Mouse (Mus musculus): ENCODE data around the gene Scn4a. TPM values are rescaled to one million over a fixed set of nuclear protein-coding genes. Genes with fewer than 3 reads are reported as not detected.
"Not testable (repeated sequence)": the region's sequence is repeated elsewhere in the genome, so short reads cannot be mapped to it uniquely, and the experiment has no call there.

The Scn4a gene
- total RNA-seq, 2 experiments from 2014 or later: 310 to 342 TPM

GRCm38 (mm10) chr11:106355382-106356128, 2.5 kb upstream of the Scn4a start:
- peak; percentile 57 for DNase-seq

GRCm38 (mm10) chr11:106354181-106354580, 1.1 kb upstream of the Scn4a start:
- no peak for DNase-seq

- no peak for DNase-seq
Measured at GRCm38 (mm10) chr11:106351941-106352340, 1.1 kb downstream of the Scn4a start.

- DNase-seq: no peak
Measured at GRCm38 (mm10) chr11:106351253-106351652, 1.8 kb downstream of the Scn4a start.

- DNase-seq: peak; percentile 83
Measured at GRCm38 (mm10) chr11:106350853-106351252, 2.2 kb downstream of the Scn4a start.

- DNase-seq: no peak
Measured at GRCm38 (mm10) chr11:106349772-106350171, 3.3 kb downstream of the Scn4a start.

GRCm38 (mm10) chr11:106344910-106345309, 8.2 kb downstream of the Scn4a start:
- DNase-seq: no peak

GRCm38 (mm10) chr11:106340990-106341520, 12.0 kb downstream of the Scn4a start:
- DNase-seq: peak; percentile 63

GRCm38 (mm10) chr11:106339323-106339722, 13.8 kb downstream of the Scn4a start:
- not testable (repeated sequence) for DNase-seq

GRCm38 (mm10) chr11:106338870-106339269, 14.2 kb downstream of the Scn4a start:
- DNase-seq: no peak

- peak; percentile 44 for DNase-seq
Measured at GRCm38 (mm10) chr11:106338029-106338428, 15.1 kb downstream of the Scn4a start.

- DNase-seq: peak; percentile 77
Measured at GRCm38 (mm10) chr11:106334066-106334465, 19.0 kb downstream of the Scn4a start.

GRCm38 (mm10) chr11:106332458-106332857, 20.6 kb downstream of the Scn4a start:
- peak; percentile 57 for DNase-seq

- DNase-seq: no peak
Measured at GRCm38 (mm10) chr11:106329682-106330081, 23.4 kb downstream of the Scn4a start.

GRCm38 (mm10) chr11:106329128-106329527, 24.0 kb downstream of the Scn4a start:
- DNase-seq: no peak

GRCm38 (mm10) chr11:106328521-106328920, 24.6 kb downstream of the Scn4a start:
- peak; percentile 76 for DNase-seq

- DNase-seq: no peak
Measured at GRCm38 (mm10) chr11:106326475-106326874, 26.6 kb downstream of the Scn4a start.

- peak; percentile 52 for DNase-seq
Measured at GRCm38 (mm10) chr11:106325566-106326206, 27.4 kb downstream of the Scn4a start.

GRCm38 (mm10) chr11:106324858-106325257, 28.2 kb downstream of the Scn4a start:
- no peak for DNase-seq

- no peak for DNase-seq
Measured at GRCm38 (mm10) chr11:106318406-106319366, 34.4 kb downstream of the Scn4a start.

- DNase-seq: no peak
Measured at GRCm38 (mm10) chr11:106317801-106318200, 35.3 kb downstream of the Scn4a start.

- no peak for DNase-seq
Measured at GRCm38 (mm10) chr11:106316416-106316815, 36.7 kb downstream of the Scn4a start.

Measured in gastrocnemius, postnatal 25 days (tissue).